In genomic region chr8:12385686-12386488, GRCm38 (mm10) we compare ENCODE assay signal across 9 mouse cellular contexts. TPM values are rescaled to one million over a fixed set of nuclear protein-coding genes. Genes with fewer than 3 reads are reported as not detected.
DNase-seq lines count a peak whose midpoint lies in the region; ATAC-seq lines count a peak whose summit lies in the region.
"Had no signal": no experiment of that assay in that cellular context is flagged by ENCODE, and none has a peak within 500 bp of the region (broad histone marks: within the 10 kb centered on the region; RNA-seq: fewer than 3 reads in every experiment).

No protein-coding gene starts in this region.

- peaks cover 70% of the 10 kb centered on the region for H3K4me1 ChIP-seq in forebrain, embryonic 15.5 days
- peaks cover 7% of the 10 kb centered on the region; the same call in 1 of the 2 replicates for H3K4me1 ChIP-seq in liver, embryonic 12.5 days

- DNase-seq in retina, embryonic 14.5 days (ENCODE audit: low spot score): peak; percentile 40
- DNase-seq in retina, postnatal 1 day: no peak
- DNase-seq in testis, postnatal 10 days (ENCODE audit: low spot score): peak; percentile 47
- DNase-seq in adrenal gland, adult 2 months: no peak
- DNase-seq in layer of hippocampus, adult 9-10 months (ENCODE audit: low spot score): no peak

- ATAC-seq in forebrain, embryonic 15.5 days (replicated peaks): peak; percentile 41
- no peak for ATAC-seq in liver, embryonic 12.5 days

- under 1% methylated on average over 74 of the region's 74 CpGs for WGBS in forebrain, embryonic 15.5 days
- WGBS in liver, embryonic 12.5 days (ENCODE audit: insufficient replicate concordance): 2% methylated on average over 74 of the region's 74 CpGs

- peak overlapping the region; percentile 90 for H3K4me2 ChIP-seq in forebrain, embryonic 15.5 days (replicated peaks)
- H3K4me2 ChIP-seq in liver, embryonic 12.5 days: peak overlapping the region; percentile 39; the same call in 1 of the 2 replicates

- peak overlapping the region; percentile 97 for H3K27ac ChIP-seq in forebrain, embryonic 15.5 days (replicated peaks)
- no peak overlapping the region for H3K27ac ChIP-seq in liver, embryonic 12.5 days

- H3K27me3 ChIP-seq in forebrain, embryonic 15.5 days: peaks cover 32% of the 10 kb centered on the region
- H3K27me3 ChIP-seq in liver, embryonic 12.5 days (replicated peaks): peaks cover 100% of the 10 kb centered on the region

- H3K9ac ChIP-seq in forebrain, embryonic 15.5 days (replicated peaks): peak overlapping the region; percentile 67
- H3K9ac ChIP-seq in liver, embryonic 12.5 days: no peak overlapping the region

- no peaks in the 10 kb centered on the region for H3K9me3 ChIP-seq in forebrain, embryonic 15.5 days
- no peaks in the 10 kb centered on the region for H3K9me3 ChIP-seq in liver, embryonic 12.5 days (replicated peaks)

- no peaks in the 10 kb centered on the region for H3K36me3 ChIP-seq in forebrain, embryonic 15.5 days
- no peaks in the 10 kb centered on the region for H3K36me3 ChIP-seq in liver, embryonic 12.5 days

- peak overlapping the region; percentile 57 for H3K4me3 ChIP-seq in forebrain, embryonic 15.5 days
- H3K4me3 ChIP-seq in liver, embryonic 12.5 days: peak overlapping the region; percentile 13; the same call in 1 of the 2 replicates

RNA-seq across cellular contexts. Expression of gene Sox1, which starts 9.2 kb away (rescaled TPM):
- 6.8 and 7.0 TPM in 2 replicates for polyA plus RNA-seq in forebrain, embryonic 15.5 days (2015; fragmentation: Nextera tagmentation; extraction: Ambion mirVana)
- not detected in 2 replicates for polyA plus RNA-seq in liver, embryonic 12.5 days (2016; fragmentation: Nextera tagmentation; extraction: Ambion mirVana)
- total RNA-seq in adrenal gland, adult 2 months (2021): not detected
- polyA plus RNA-seq in adrenal gland, adult 2 months (2012; rRNA removed): 0.04 TPM in 1 of 2 replicates, not detected in the other
- total RNA-seq: heart, postnatal 14 days; neutrophil, adult 5-6 weeks had no signal

Comparison
In these comparisons a context has a peak if more than half of its experiments do, and no peak if none do; other contexts are left out.
1. DNase-seq: peak in retina, embryonic 14.5 days (single experiment) and testis, postnatal 10 days (single experiment); none in retina, postnatal 1 day (single experiment), adrenal gland, adult 2 months (single experiment) and layer of hippocampus, adult 9-10 months (single experiment).